Mouse (Mus musculus) G1E (cell line): ENCODE data around the gene Sc5d.

Source experiments
- CTCF ChIP-seq: IDR thresholded peaks from 2 replicates; pipeline ENCODE4 v1.5.1; 2012; ENCODE audit warnings: low read depth, low read length, inconsistent platforms, mixed read lengths
- GATA1 ChIP-seq: IDR thresholded peaks from 2 replicates; pipeline ENCODE4 v1.6.1; 2012; ENCODE audit warnings: borderline replicate concordance, low read length, inconsistent platforms, mixed read lengths
- GATA2 ChIP-seq: IDR thresholded peaks from 2 replicates; pipeline ENCODE4 v1.6.1; 2012; ENCODE audit warnings: low read depth, low read length, inconsistent platforms, borderline replicate concordance
- POLR2AphosphoS5 ChIP-seq: IDR thresholded peaks from 2 replicates; pipeline ENCODE4 v1.6.1; 2012; ENCODE audit warnings: low read depth, low read length, inconsistent platforms; ENCODE audit not compliant: insufficient replicate concordance
- TAL1 ChIP-seq: conservative IDR thresholded peaks from 2 replicates; pipeline ENCODE4 v1.6.1; 2012; ENCODE audit warnings: low read depth, low read length, inconsistent platforms, mixed read lengths

DNA sequence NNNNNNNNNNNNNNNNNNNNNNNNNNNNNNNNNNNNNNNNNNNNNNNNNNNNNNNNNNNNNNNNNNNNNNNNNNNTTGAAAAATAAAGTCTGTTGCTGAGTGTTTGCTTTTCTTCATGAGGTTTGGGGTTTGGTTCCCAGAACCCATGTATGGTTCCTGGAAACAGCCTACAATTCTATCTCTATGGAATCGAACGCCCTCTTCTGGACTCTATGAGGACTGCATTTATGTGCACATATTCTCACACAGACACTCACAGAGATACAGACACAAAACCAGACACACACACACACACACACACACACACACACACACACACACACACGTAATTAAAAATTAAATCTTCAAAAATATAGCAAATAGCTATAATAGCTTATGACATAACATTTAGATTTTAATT lies 47.3 kb upstream of the Sc5d start:
- TF ChIP-seq CTCF: no peak
- no peak for TF ChIP-seq GATA1
- no peak for TF ChIP-seq TAL1
- no peak for TF ChIP-seq POLR2AphosphoS5
- no peak for TF ChIP-seq GATA2
